Mouse (Mus musculus): Measurements from ENCODE around the gene Slc29a2. TPM values are rescaled to one million over a fixed set of nuclear protein-coding genes. Genes with fewer than 3 reads are reported as not detected.
"Not testable (repeated sequence)": the region's sequence is repeated elsewhere in the genome, so short reads cannot be mapped to it uniquely, and the experiment has no call there.

Slc29a2 gene
- polyA plus RNA-seq, 1 experiment from 2014 or later: 6.4 TPM

DNA sequence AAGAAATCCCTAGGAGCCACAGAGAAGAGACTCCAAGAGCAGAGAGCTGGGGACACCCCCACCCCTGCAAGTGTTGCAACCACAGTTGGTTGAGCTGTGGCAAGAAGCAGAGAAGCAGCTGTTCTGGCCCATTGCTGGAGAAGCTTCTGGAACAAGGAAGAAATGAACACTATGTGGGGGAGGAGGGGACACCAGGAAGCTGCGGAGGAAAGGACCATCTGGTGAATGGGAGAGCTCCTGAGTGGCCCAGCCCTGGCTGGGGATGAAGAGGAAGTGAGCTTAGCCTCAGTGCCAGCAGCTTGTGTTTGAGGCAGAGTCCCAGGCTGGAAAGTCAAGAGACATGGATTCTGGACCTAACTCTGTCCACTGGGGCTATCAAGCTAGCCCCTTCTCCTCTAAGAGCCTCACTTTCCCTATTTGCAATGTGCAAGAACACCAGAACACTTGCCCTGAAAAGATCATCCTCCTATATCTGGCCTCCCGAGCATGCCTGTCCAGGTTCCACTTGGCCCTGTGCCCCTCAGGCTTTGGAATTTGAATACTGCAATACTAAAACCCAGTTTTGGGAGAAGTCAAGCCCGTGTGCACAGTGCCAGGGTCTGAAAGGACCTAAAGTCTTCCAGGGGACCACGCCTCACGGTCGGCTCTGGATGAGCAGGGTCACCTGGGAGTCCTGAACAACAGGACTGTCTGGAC lies 24.1 kb upstream of the Slc29a2 start:
- Histone ChIP-seq H3K4me2 (replicated peaks; ENCODE audit: low read depth, low read length) (no peak overlapping the region), H3K4me1 (ENCODE audit: insufficient read depth, low read length) (peaks cover 9% of the 10 kb centered on the region; the same call in 1 of the 2 replicates), H3K9ac (replicated peaks; ENCODE audit: low read length) (no peak overlapping the region), H3K27me3 (ENCODE audit: insufficient read depth, low read length) (no peaks in the 10 kb centered on the region; the same call in 1 of the 2 replicates), H3K27ac (ENCODE audit: low read length) (no peak overlapping the region), H3K4me3 (ENCODE audit: low read length) (no peak overlapping the region), H3K36me3 (ENCODE audit: insufficient read depth, low read length) (no peaks in the 10 kb centered on the region), H3K9me3 (ENCODE audit: low read length) (no peaks in the 10 kb centered on the region)
- ATAC-seq (ENCODE audit: low FRiP score, low TSS enrichment): no peak
- WGBS: 73% methylated on average over 6 of the region's 6 CpGs

DNA sequence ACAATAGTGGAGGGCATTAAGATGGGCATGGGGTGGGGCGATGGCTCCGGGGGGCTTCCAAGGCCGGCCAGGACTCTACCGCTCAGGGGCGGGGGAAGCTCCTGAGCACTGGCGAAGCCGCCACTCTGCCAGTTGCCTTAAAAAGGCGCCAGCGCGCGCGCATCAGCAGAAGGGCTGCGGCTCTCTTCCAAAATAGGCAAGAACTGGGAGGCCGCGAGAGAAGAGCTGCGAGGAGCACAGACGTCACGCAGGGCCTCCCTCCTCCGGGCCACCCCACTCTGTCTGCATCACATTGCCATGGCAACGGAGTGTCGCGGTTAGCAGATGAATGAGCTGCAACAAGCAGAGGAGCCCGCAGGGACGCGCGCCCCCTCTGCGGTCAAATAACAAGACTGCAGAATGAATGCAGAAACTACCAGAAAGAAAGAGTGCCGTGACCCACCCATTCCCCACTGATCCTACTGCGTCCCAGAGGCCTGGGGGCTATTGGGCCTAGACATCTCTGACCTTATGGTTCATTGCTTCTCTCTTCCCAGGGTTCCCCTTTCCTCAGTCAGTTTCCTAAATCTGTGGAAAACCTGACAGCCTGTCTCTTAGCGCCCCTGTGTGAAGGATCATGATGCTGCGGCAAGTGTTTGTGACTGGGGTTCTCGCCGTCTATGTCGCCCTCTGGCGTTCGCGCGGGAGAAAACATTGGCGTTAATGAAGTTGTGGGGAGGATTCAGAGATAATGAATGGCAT lies 21.8 kb upstream of the Slc29a2 start:
- Histone ChIP-seq H3K9ac (replicated peaks; ENCODE audit: low read length) (0 out of 2 replicates have a peak overlapping the region, but pooled peaks have one; percentile 2), H3K4me1 (ENCODE audit: insufficient read depth, low read length) (peaks cover 9% of the 10 kb centered on the region; the same call in 1 of the 2 replicates), H3K4me2 (replicated peaks; ENCODE audit: low read depth, low read length) (peak overlapping the region; percentile 52), H3K36me3 (ENCODE audit: insufficient read depth, low read length) (no peaks in the 10 kb centered on the region), H3K27ac (ENCODE audit: low read length) (no peak overlapping the region), H3K4me3 (ENCODE audit: low read length) (peak overlapping the region; percentile 30), H3K9me3 (ENCODE audit: low read length) (peaks cover 4% of the 10 kb centered on the region; the same call in 1 of the 2 replicates), H3K27me3 (ENCODE audit: insufficient read depth, low read length) (no peaks in the 10 kb centered on the region; the same call in 1 of the 2 replicates)
- peak; percentile 91 for ATAC-seq (ENCODE audit: low FRiP score, low TSS enrichment)
- under 1% methylated on average over 39 of the region's 39 CpGs for WGBS

DNA sequence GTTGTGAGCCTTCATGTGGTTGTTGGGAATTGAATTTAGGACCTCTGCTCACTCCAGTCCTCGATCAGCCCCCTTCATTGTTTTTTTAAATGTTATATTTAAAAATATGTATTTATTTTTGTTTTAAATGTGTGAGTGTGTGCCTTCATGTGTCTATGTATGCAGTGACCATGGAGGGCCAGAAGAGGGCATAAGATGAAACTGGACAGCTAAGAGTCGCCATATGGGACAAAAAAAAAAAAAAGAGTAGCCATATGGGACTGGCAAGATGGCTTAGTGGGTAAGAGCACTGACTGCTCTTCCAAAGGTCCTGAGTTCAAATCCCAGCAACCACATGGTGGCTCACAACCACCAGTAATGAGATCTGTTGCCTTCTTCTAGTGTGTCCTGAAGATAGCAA lies 20.0 kb upstream of the Slc29a2 start:
- not testable (repeated sequence) for H3K36me3 ChIP-seq (ENCODE audit: insufficient read depth, low read length); H3K4me3 ChIP-seq (ENCODE audit: low read length)
- WGBS: 48% methylated on average over 2 of the region's 2 CpGs

DNA sequence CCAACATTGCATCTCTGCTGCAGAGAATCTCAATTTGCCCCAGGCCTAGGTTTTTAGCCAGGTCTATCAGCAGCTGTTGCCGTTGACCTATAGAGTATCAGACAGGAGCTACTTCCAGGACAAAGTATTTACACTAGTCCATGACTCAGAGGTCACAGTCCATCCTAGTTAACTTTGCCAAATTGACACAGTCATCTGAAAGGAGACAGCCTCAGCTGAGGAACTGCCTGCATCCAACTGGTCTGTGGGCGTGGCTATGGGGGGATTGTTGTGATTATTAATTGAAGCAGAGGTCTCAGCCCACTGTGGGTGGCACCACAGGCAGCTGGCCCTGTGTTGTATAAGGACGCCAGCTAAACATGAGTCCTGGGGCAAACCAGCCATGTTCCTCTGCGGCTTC lies 18.7 kb upstream of the Slc29a2 start:
- no peak for ATAC-seq (ENCODE audit: low FRiP score, low TSS enrichment)
- Histone ChIP-seq H3K9ac (replicated peaks; ENCODE audit: low read length) (no peak overlapping the region), H3K27me3 (ENCODE audit: insufficient read depth, low read length) (no peaks in the 10 kb centered on the region), H3K4me2 (replicated peaks; ENCODE audit: low read depth, low read length) (no peak overlapping the region), H3K4me1 (ENCODE audit: insufficient read depth, low read length) (peaks cover 9% of the 10 kb centered on the region; the same call in 1 of the 2 replicates), H3K36me3 (ENCODE audit: insufficient read depth, low read length) (no peaks in the 10 kb centered on the region), H3K4me3 (ENCODE audit: low read length) (no peak overlapping the region), H3K9me3 (ENCODE audit: low read length) (peaks cover 4% of the 10 kb centered on the region; the same call in 1 of the 2 replicates), H3K27ac (ENCODE audit: low read length) (no peak overlapping the region)
- WGBS: 57% methylated on average over 4 of the region's 4 CpGs

More for the DNA sequence above, 20.0 kb upstream of the Slc29a2 start:
- H3K27ac ChIP-seq (ENCODE audit: low read length); H3K9ac ChIP-seq (replicated peaks; ENCODE audit: low read length); H3K4me2 ChIP-seq (replicated peaks; ENCODE audit: low read depth, low read length); H3K27me3 ChIP-seq (ENCODE audit: insufficient read depth, low read length); ATAC-seq (ENCODE audit: low FRiP score, low TSS enrichment); H3K9me3 ChIP-seq (ENCODE audit: low read length); H3K4me1 ChIP-seq (ENCODE audit: insufficient read depth, low read length): not testable (repeated sequence)

DNA sequence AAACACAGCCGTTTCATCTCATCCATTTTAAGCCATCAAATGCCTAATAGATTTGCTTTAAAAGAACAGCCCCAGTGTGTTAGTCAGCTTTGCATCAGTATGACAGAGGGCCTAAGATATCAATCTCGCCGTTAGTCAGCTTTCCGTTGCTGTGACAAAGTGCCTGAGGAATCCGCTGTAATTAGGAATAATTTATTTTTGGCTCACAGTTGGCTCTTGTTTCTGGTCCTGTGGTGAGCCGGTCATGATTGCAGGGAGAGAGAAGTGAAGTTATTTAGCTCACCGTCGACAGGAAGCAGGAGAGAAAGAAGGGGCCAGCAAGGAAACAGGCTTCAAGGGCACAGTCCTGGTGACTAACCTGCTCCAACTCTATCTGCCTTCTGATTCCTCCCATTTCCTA lies 10.5 kb upstream of the Slc29a2 start:
- Histone ChIP-seq H3K36me3 (ENCODE audit: insufficient read depth, low read length) (no peaks in the 10 kb centered on the region), H3K27ac (ENCODE audit: low read length) (no peak overlapping the region), H3K9ac (replicated peaks; ENCODE audit: low read length) (no peak overlapping the region), H3K9me3 (ENCODE audit: low read length) (no peaks in the 10 kb centered on the region), H3K4me1 (ENCODE audit: insufficient read depth, low read length) (peaks cover 10% of the 10 kb centered on the region), H3K27me3 (ENCODE audit: insufficient read depth, low read length) (no peaks in the 10 kb centered on the region), H3K4me2 (replicated peaks; ENCODE audit: low read depth, low read length) (no peak overlapping the region), H3K4me3 (ENCODE audit: low read length) (no peak overlapping the region)
- ATAC-seq (ENCODE audit: low FRiP score, low TSS enrichment): no peak
- WGBS: 53% methylated on average over 8 of the region's 8 CpGs

DNA sequence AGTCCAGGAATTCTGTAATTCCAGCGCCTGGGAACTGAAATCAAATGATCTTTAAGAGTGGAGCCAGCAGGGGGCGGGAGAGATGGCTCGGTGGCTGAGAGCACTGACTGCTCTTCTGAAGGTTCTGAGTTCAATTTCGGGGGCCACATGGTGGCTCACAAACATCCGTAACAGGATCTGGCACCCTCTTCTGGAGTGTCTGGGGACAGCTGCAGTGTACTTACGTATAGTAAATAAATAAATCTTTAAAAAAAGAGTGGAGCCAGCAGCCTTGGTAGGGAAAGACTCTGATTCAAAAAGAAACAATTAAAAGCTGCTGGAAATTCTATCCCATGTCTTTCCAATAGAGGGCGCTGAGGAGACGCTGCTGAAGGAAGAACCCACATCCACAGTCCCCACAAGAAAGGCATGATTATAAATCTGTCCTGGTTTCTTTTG lies 8.7 kb upstream of the Slc29a2 start:
- no peak for ATAC-seq (ENCODE audit: low FRiP score, low TSS enrichment)
- no peak overlapping the region for H3K27ac ChIP-seq (ENCODE audit: low read length)
- no peaks in the 10 kb centered on the region for H3K27me3 ChIP-seq (ENCODE audit: insufficient read depth, low read length)
- no peak overlapping the region for H3K4me2 ChIP-seq (replicated peaks; ENCODE audit: low read depth, low read length)
- H3K9me3 ChIP-seq (ENCODE audit: low read length): no peaks in the 10 kb centered on the region
- H3K36me3 ChIP-seq (ENCODE audit: insufficient read depth, low read length): no peaks in the 10 kb centered on the region
- H3K4me3 ChIP-seq (ENCODE audit: low read length): no peak overlapping the region
- 19% methylated on average over 8 of the region's 8 CpGs for WGBS
- H3K9ac ChIP-seq (replicated peaks; ENCODE audit: low read length): no peak overlapping the region
- H3K4me1 ChIP-seq (ENCODE audit: insufficient read depth, low read length): peaks cover 10% of the 10 kb centered on the region

DNA sequence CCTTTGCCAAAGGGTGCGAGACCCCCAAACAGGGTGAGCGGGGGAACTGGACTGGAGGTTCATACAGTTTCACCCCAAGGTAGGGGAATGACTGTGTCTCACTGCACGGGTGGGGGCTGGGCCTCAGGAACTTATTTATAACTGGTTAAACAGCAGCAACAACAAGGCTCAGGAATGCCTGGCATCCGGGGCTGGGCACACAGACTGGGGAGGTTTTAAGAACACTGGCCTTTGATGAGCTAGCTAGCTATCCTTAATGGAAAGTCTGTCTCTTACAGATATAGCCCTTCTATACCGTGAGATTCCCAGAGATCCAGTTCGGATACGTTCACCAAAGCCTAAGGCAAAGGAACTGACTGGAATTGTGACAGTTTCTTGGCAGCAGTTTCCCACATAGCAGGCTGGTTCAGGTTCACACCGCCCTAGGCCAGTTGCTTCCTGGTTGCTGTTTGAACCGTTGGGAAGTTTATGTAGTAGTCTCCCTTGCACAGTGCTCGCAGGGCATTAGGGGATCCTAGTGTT lies 7.4 kb upstream of the Slc29a2 start:
- Histone ChIP-seq H3K9ac (replicated peaks; ENCODE audit: low read length) (no peak overlapping the region), H3K27me3 (ENCODE audit: insufficient read depth, low read length) (no peaks in the 10 kb centered on the region), H3K4me2 (replicated peaks; ENCODE audit: low read depth, low read length) (peak overlapping the region; percentile 22; the same call in 1 of the 2 replicates), H3K4me1 (ENCODE audit: insufficient read depth, low read length) (peaks cover 10% of the 10 kb centered on the region), H3K36me3 (ENCODE audit: insufficient read depth, low read length) (no peaks in the 10 kb centered on the region), H3K9me3 (ENCODE audit: low read length) (no peaks in the 10 kb centered on the region), H3K27ac (ENCODE audit: low read length) (peak overlapping the region; percentile 78), H3K4me3 (ENCODE audit: low read length) (no peak overlapping the region)
- WGBS: 32% methylated on average over 10 of the region's 10 CpGs
- ATAC-seq (ENCODE audit: low FRiP score, low TSS enrichment): peak; percentile 84

DNA sequence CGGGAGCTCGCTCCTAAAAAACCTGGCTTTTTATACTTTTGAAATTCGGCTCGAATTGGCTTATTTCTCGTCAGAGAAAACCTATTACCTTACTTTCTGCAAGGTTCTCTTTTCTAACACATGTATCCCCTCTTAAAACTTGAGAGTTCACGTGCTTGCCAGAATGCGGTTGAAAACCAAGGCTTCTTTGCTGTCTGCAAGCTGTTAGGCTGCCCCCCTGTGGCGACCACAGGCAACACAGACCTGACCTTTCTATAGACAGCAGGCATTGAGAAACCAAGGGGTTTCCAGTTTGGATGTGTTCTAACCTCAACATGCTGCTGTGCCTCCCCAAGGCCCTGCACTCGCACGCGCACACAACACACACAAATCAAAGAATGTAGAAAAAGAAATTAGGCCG lies 6.9 kb upstream of the Slc29a2 start:
- Histone ChIP-seq H3K36me3 (ENCODE audit: insufficient read depth, low read length) (no peaks in the 10 kb centered on the region), H3K9ac (replicated peaks; ENCODE audit: low read length) (no peak overlapping the region), H3K4me2 (replicated peaks; ENCODE audit: low read depth, low read length) (peak overlapping the region; percentile 22; the same call in 1 of the 2 replicates), H3K9me3 (ENCODE audit: low read length) (no peaks in the 10 kb centered on the region), H3K27ac (ENCODE audit: low read length) (peak overlapping the region; percentile 78), H3K4me1 (ENCODE audit: insufficient read depth, low read length) (peaks cover 10% of the 10 kb centered on the region), H3K4me3 (ENCODE audit: low read length) (no peak overlapping the region), H3K27me3 (ENCODE audit: insufficient read depth, low read length) (no peaks in the 10 kb centered on the region)
- WGBS: 21% methylated on average over 12 of the region's 12 CpGs
- no peak; the same call in 1 of the 2 replicates for ATAC-seq (ENCODE audit: low FRiP score, low TSS enrichment)

DNA sequence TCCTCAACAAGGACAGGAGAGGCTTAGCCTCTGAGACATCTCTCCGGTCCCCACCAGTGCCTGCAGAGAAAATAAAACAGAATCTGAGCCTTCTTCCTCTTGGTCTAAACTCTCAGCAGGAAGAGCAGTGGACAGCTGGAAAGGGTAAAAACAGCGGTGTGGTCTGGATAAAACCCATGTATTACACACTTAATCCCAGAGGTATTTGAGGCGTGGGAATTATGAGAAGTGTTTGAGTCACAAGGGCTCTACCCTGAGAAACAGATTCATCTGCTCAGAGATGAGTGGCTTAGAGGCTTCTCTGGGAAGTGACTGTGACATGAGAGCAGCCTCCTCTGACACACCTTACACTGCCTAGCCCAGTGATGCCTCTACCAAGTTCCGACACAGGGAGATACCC lies 6.0 kb upstream of the Slc29a2 start:
- Histone ChIP-seq H3K9ac (replicated peaks; ENCODE audit: low read length) (no peak overlapping the region), H3K4me1 (ENCODE audit: insufficient read depth, low read length) (peaks cover 10% of the 10 kb centered on the region), H3K27me3 (ENCODE audit: insufficient read depth, low read length) (no peaks in the 10 kb centered on the region), H3K27ac (ENCODE audit: low read length) (no peak overlapping the region), H3K4me2 (replicated peaks; ENCODE audit: low read depth, low read length) (no peak overlapping the region), H3K9me3 (ENCODE audit: low read length) (no peaks in the 10 kb centered on the region), H3K36me3 (ENCODE audit: insufficient read depth, low read length) (no peaks in the 10 kb centered on the region), H3K4me3 (ENCODE audit: low read length) (no peak overlapping the region)
- 88% methylated on average over 4 of the region's 4 CpGs for WGBS
- no peak for ATAC-seq (ENCODE audit: low FRiP score, low TSS enrichment)

Measured in kidney, embryonic 16.5 days (tissue).